ENCODE assay signal across 18 mouse cellular contexts in genomic region chr9:101036876-101037275, GRCm38 (mm10). TPM values are rescaled to one million over a fixed set of nuclear protein-coding genes. Genes with fewer than 3 reads are reported as not detected.
DNase-seq lines count a peak whose midpoint lies in the region; ATAC-seq and TF ChIP-seq lines count a peak whose summit lies in the region.
"Had no signal": no experiment of that assay in that cellular context is flagged by ENCODE, and none has a peak within 500 bp of the region (broad histone marks: within the 10 kb centered on the region; RNA-seq: fewer than 3 reads in every experiment).

No protein-coding gene starts in this region.

- intact Hi-C loops in left cerebral cortex, postnatal 10 days (cut with DNase I): no loop called here

- 83% methylated on average over 2 of the region's 2 CpGs for WGBS in liver, adult 2 months
- 53% methylated on average over 2 of the region's 2 CpGs for WGBS in liver, embryonic 11.5 days
- WGBS in kidney, embryonic 16.5 days: 38% methylated on average over 2 of the region's 2 CpGs
- 37% methylated on average over 2 of the region's 2 CpGs for WGBS in liver, embryonic 15.5 days (ENCODE audit: insufficient replicate concordance)

- H3K27me3 ChIP-seq in erythroblast, embryonic 14.5 days (ENCODE audit: control insufficient read depth): peaks cover 7% of the 10 kb centered on the region
- H3K27me3 ChIP-seq in liver, adult 2 months (ENCODE audit: control insufficient read depth, insufficient read depth, low read length): no peaks in the 10 kb centered on the region
- no peaks in the 10 kb centered on the region for H3K27me3 ChIP-seq in liver, embryonic 11.5 days (replicated peaks; ENCODE audit: control insufficient read depth, insufficient read depth, low read length)
- no peaks in the 10 kb centered on the region for H3K27me3 ChIP-seq in kidney, embryonic 16.5 days (ENCODE audit: insufficient read depth, low read length)
- H3K27me3 ChIP-seq in liver, embryonic 15.5 days: no peaks in the 10 kb centered on the region; the same call in 1 of the 2 replicates
- H3K27me3 ChIP-seq: embryonic facial prominence, embryonic 15.5 days; limb, embryonic 12.5 days had no signal

- no peaks in the 10 kb centered on the region for H3K79me2 ChIP-seq in liver, adult 2 months (ENCODE audit: control insufficient read depth, insufficient read depth, low read length)

- ATAC-seq in erythroblast, adult 5-6 weeks (replicated peaks; ENCODE audit: low FRiP score, poor library complexity, severe bottlenecking): no peak
- ATAC-seq in liver, embryonic 11.5 days (replicated peaks; ENCODE audit: low FRiP score): no peak
- ATAC-seq in kidney, embryonic 16.5 days (ENCODE audit: low FRiP score, low TSS enrichment): no peak
- ATAC-seq in liver, embryonic 15.5 days (ENCODE audit: insufficient read depth): no peak
- ATAC-seq: forebrain, postnatal 0 days had no signal

- H3K9me3 ChIP-seq in erythroblast, embryonic 14.5 days (ENCODE audit: control insufficient read depth, low read length): no peaks in the 10 kb centered on the region
- no peaks in the 10 kb centered on the region for H3K9me3 ChIP-seq in liver, embryonic 11.5 days (ENCODE audit: control insufficient read depth, low read length)
- H3K9me3 ChIP-seq in kidney, embryonic 16.5 days (ENCODE audit: low read length): 0 out of 2 replicates have a peak, but pooled peaks cover 3% of the 10 kb centered on the region
- no peaks in the 10 kb centered on the region for H3K9me3 ChIP-seq in liver, embryonic 15.5 days (replicated peaks)
- H3K9me3 ChIP-seq: embryonic facial prominence, embryonic 15.5 days; forebrain, embryonic 10.5 days; limb, embryonic 12.5 days had no signal

- H3K27ac ChIP-seq in liver, adult 2 months (replicated peaks; ENCODE audit: insufficient read depth, low read depth, low read length): peak overlapping the region; percentile 51; the same call in 1 of the 2 replicates
- H3K27ac ChIP-seq in liver, embryonic 11.5 days (ENCODE audit: low read depth, low read length): no peak overlapping the region
- peak overlapping the region; percentile 77 for H3K27ac ChIP-seq in kidney, embryonic 16.5 days (ENCODE audit: low read length)
- no peak overlapping the region for H3K27ac ChIP-seq in liver, embryonic 15.5 days (replicated peaks)
- H3K27ac ChIP-seq: embryonic facial prominence, embryonic 15.5 days; forebrain, embryonic 10.5 days; hindbrain, embryonic 14.5 days; limb, embryonic 12.5 days had no signal

- no peak overlapping the region for H3K4me2 ChIP-seq in liver, embryonic 11.5 days
- peak overlapping the region; percentile 33 for H3K4me2 ChIP-seq in kidney, embryonic 16.5 days (replicated peaks; ENCODE audit: low read depth, low read length)
- peak overlapping the region; percentile 20; the same call in 1 of the 2 replicates for H3K4me2 ChIP-seq in liver, embryonic 15.5 days
- H3K4me2 ChIP-seq: embryonic facial prominence, embryonic 15.5 days; hindbrain, embryonic 14.5 days; limb, embryonic 12.5 days had no signal

- peak; percentile 14 for DNase-seq in liver, adult 2 months (ENCODE audit: extremely low read depth, low read depth, low spot score)
- DNase-seq in liver, embryonic 11.5 days (ENCODE audit: low spot score): no peak
- DNase-seq in left cerebral cortex, postnatal 10 days (ENCODE audit: extremely low spot score in 1 of 2, low spot score in 2 of 2): no peak
- DNase-seq in cerebellum, adult 11 months: no peak
- DNase-seq: adrenal gland, postnatal 10 days; cerebellum, adult 8-10 months; forebrain, postnatal 0 days; midbrain, embryonic 14.5 days; right cerebral cortex, postnatal 14 days; spleen, adult 18-20 months had no signal

- no peak for TF ChIP-seq POLR2A in liver, adult 2 months (IDR thresholded peaks at IDR 0.05; ENCODE audit: extremely low read depth, insufficient read depth, low read length)

- no peak overlapping the region for H3K9ac ChIP-seq in liver, adult 2 months (ENCODE audit: low read depth, low read length)
- H3K9ac ChIP-seq in liver, embryonic 11.5 days (ENCODE audit: low read depth, low read length): no peak overlapping the region
- no peak overlapping the region for H3K9ac ChIP-seq in kidney, embryonic 16.5 days (replicated peaks; ENCODE audit: low read length)
- no peak overlapping the region for H3K9ac ChIP-seq in liver, embryonic 15.5 days
- H3K9ac ChIP-seq: embryonic facial prominence, embryonic 15.5 days; forebrain, postnatal 0 days; hindbrain, embryonic 14.5 days; limb, embryonic 12.5 days had no signal

- H3K4me1 ChIP-seq in erythroblast, embryonic 14.5 days (ENCODE audit: control insufficient read depth): peaks cover 42% of the 10 kb centered on the region
- peaks cover 14% of the 10 kb centered on the region for H3K4me1 ChIP-seq in liver, adult 2 months (ENCODE audit: control insufficient read depth, insufficient read depth, low read length)
- peaks cover 8% of the 10 kb centered on the region for H3K4me1 ChIP-seq in liver, embryonic 11.5 days (replicated peaks; ENCODE audit: control insufficient read depth, insufficient read depth, low read length)
- peaks cover 30% of the 10 kb centered on the region for H3K4me1 ChIP-seq in kidney, embryonic 16.5 days (ENCODE audit: insufficient read depth, low read length)
- H3K4me1 ChIP-seq in liver, embryonic 15.5 days (replicated peaks): peaks cover 38% of the 10 kb centered on the region

- no peak for TF ChIP-seq CTCF in liver, adult 2 months (IDR thresholded peaks at IDR 0.05; ENCODE audit: low read depth, low read length)

- H3K36me3 ChIP-seq in erythroblast, embryonic 14.5 days (ENCODE audit: control insufficient read depth): no peaks in the 10 kb centered on the region; the same call in 1 of the 2 replicates
- H3K36me3 ChIP-seq in liver, adult 2 months (ENCODE audit: control insufficient read depth, insufficient read depth, low read length): no peaks in the 10 kb centered on the region
- H3K36me3 ChIP-seq in liver, embryonic 11.5 days (ENCODE audit: control insufficient read depth, insufficient read depth, low read length): no peaks in the 10 kb centered on the region
- no peaks in the 10 kb centered on the region for H3K36me3 ChIP-seq in kidney, embryonic 16.5 days (ENCODE audit: insufficient read depth, low read length)
- no peaks in the 10 kb centered on the region for H3K36me3 ChIP-seq in liver, embryonic 15.5 days (replicated peaks)
- H3K36me3 ChIP-seq: embryonic facial prominence, embryonic 15.5 days; forebrain, embryonic 10.5 days had no signal

- H3K4me3 ChIP-seq in erythroblast, embryonic 14.5 days (replicated peaks): peak overlapping the region; percentile 38
- no peak overlapping the region for H3K4me3 ChIP-seq in liver, adult 2 months (ENCODE audit: insufficient read depth, low read depth, low read length)
- no peak overlapping the region for H3K4me3 ChIP-seq in liver, embryonic 11.5 days (ENCODE audit: low read depth, low read length)
- H3K4me3 ChIP-seq in kidney, embryonic 16.5 days (ENCODE audit: low read length): no peak overlapping the region
- H3K4me3 ChIP-seq in liver, embryonic 15.5 days (replicated peaks): no peak overlapping the region
- H3K4me3 ChIP-seq: embryonic facial prominence, embryonic 15.5 days; forebrain, embryonic 10.5 days; limb, embryonic 12.5 days had no signal

RNA-seq across cellular contexts. Expression of gene Pccb, which starts 2.2 kb away (rescaled TPM):
- 4.3 and 5.0 TPM in 2 replicates for polyA plus RNA-seq in erythroblast, embryonic 14.5 days (2012)
- 7.7 and 11.3 TPM in 2 replicates for total RNA-seq in erythroblast, adult 5-6 weeks (2015; ENCODE audit: low replicate concordance)
- total RNA-seq in erythroblast, adult 5-6 weeks (2017; ENCODE audit: low replicate concordance): 4.9 and 7.4 TPM in 2 replicates
- total RNA-seq in liver, adult 2 months (2014; rRNA removed): 118 and 119 TPM in 2 replicates
- polyA plus RNA-seq in liver, adult 2 months (2012; rRNA removed): 185 and 192 TPM in 2 replicates
- polyA plus RNA-seq in liver, embryonic 11.5 days (2014; fragmentation: Nextera tagmentation; extraction: Ambion mirVana): 8.7 and 10.2 TPM in 2 replicates
- polyA plus RNA-seq in kidney, embryonic 16.5 days (2015; fragmentation: Nextera tagmentation; extraction: Ambion mirVana): 29.9 and 30.0 TPM in 2 replicates
- 7.5 and 8.4 TPM in 2 replicates for polyA plus RNA-seq in liver, embryonic 15.5 days (2015; fragmentation: Nextera tagmentation; extraction: Ambion mirVana)
- total RNA-seq in left cerebral cortex, postnatal 10 days (2021): 10 to 100 TPM; 54.1 to 56.4 TPM

RNA-seq across cellular contexts. Expression of gene Msl2, which starts 37.0 kb away (rescaled TPM):
- polyA plus RNA-seq in erythroblast, embryonic 14.5 days (2012): 0.76 and 1.1 TPM in 2 replicates
- 51.4 and 56.9 TPM in 2 replicates for total RNA-seq in erythroblast, adult 5-6 weeks (2015; ENCODE audit: low replicate concordance)
- total RNA-seq in erythroblast, adult 5-6 weeks (2017; ENCODE audit: low replicate concordance): 47.2 and 49.1 TPM in 2 replicates
- 13.6 and 19.1 TPM in 2 replicates for total RNA-seq in liver, adult 2 months (2014; rRNA removed)
- 9.6 and 9.7 TPM in 2 replicates for polyA plus RNA-seq in liver, adult 2 months (2012; rRNA removed)
- polyA plus RNA-seq in liver, embryonic 11.5 days (2014; fragmentation: Nextera tagmentation; extraction: Ambion mirVana): 4.7 and 4.9 TPM in 2 replicates
- 3.7 and 4.4 TPM in 2 replicates for polyA plus RNA-seq in kidney, embryonic 16.5 days (2015; fragmentation: Nextera tagmentation; extraction: Ambion mirVana)
- polyA plus RNA-seq in liver, embryonic 15.5 days (2015; fragmentation: Nextera tagmentation; extraction: Ambion mirVana): 2.2 and 2.4 TPM in 2 replicates
- 10 to 100 TPM; 58.1 to 58.3 TPM for total RNA-seq in left cerebral cortex, postnatal 10 days (2021)

Comparison
In these comparisons a context has a peak if more than half of its experiments do, and no peak if none do; other contexts are left out.
1. H3K27ac ChIP-seq: peak in liver, adult 2 months (single experiment) and kidney, embryonic 16.5 days (single experiment); none in liver, embryonic 11.5 days (single experiment) and liver, embryonic 15.5 days (single experiment).